Mouse (Mus musculus) limb, embryonic 12.5 days (tissue): ENCODE results near the gene Acacb. TPM values are rescaled to one million over a fixed set of nuclear protein-coding genes. Genes with fewer than 3 reads are reported as not detected.
A peak's percentile ranks its signal among the peaks of the same experiment; 100 is the strongest.

Experiments
- ATAC-seq: fragments of 200-750 bp; cut with Nextera tagmentation; 2 replicates; pipeline ENCODE4 v1.8.0; 2017; ENCODE audit warnings: low read depth, moderate TSS enrichment; ENCODE audit not compliant: insufficient number of reproducible peaks, insufficient read depth, low FRiP score, low TSS enrichment
- H3K27ac ChIP-seq: fragments of 300-500 bp; sonication (generic); 2 replicates; pipeline ENCODE4 v1.5.1; 2016; ENCODE audit warnings: mild to moderate bottlenecking, moderate library complexity
- H3K27me3 ChIP-seq: fragments of 300-500 bp; sonication (generic); 2 replicates; pipeline ENCODE4 v1.6.1; 2016; ENCODE audit warnings: mild to moderate bottlenecking, moderate library complexity
- H3K36me3 ChIP-seq: fragments of 300-500 bp; sonication (generic); 2 replicates; pipeline ENCODE4 v1.6.1; 2016; ENCODE audit warnings: mild to moderate bottlenecking, moderate library complexity
- H3K4me1 ChIP-seq: fragments of 300-500 bp; sonication (generic); replicated peaks from 2 replicates; pipeline ENCODE4 v1.6.1; 2016
- H3K4me2 ChIP-seq: fragments of 300-500 bp; sonication (generic); 2 replicates; pipeline ENCODE4 v1.6.1; 2016; ENCODE audit warnings: mild to moderate bottlenecking, moderate library complexity
- H3K4me3 ChIP-seq: fragments of 300-500 bp; sonication (generic); replicated peaks from 2 replicates; pipeline ENCODE4 v1.5.1; 2016; ENCODE audit warnings: mild to moderate bottlenecking
- H3K9ac ChIP-seq: fragments of 300-500 bp; sonication (generic); replicated peaks from 2 replicates; pipeline ENCODE4 v1.6.1; 2016; ENCODE audit warnings: mild to moderate bottlenecking, moderate library complexity
- H3K9me3 ChIP-seq: fragments of 300-500 bp; sonication (generic); 2 replicates; pipeline ENCODE4 v1.6.1; 2016; ENCODE audit warnings: mild to moderate bottlenecking, moderate library complexity
- WGBS: fragments of 180-500 bp; shearing (Covaris S2); methylation state at CpG from one replicate; pipeline ENCODE4 v1.1.7; 2016; 5-methylcytosine and 5-hydroxymethylcytosine counted together
- polyA plus RNA-seq: library from polyadenylated mRNA; unstranded; fragments of >200 nt; fragmentation: Nextera tagmentation; extraction: Ambion mirVana; gene quantifications from 2 replicates; pipeline ENCODE4 v1.2.1, GENCODE M21; 2016

Gene Acacb
- polyA plus RNA-seq, 1 experiment from 2014 or later = 4.7 TPM

- Histone ChIP-seq H3K4me2 (0 out of 2 replicates have a peak within 1 kb of the TSS, but pooled peaks have one; percentile 4), H3K9ac (no peak within 1 kb of the TSS), H3K36me3 (no peaks in the 10 kb centered on the region), H3K27me3 (peaks cover 17% of the 10 kb centered on the region), H3K9me3 (no peaks in the 10 kb centered on the region), H3K4me3 (no peak within 1 kb of the TSS), H3K4me1 (peaks cover 23% of the 10 kb centered on the region), H3K27ac (no peak within 1 kb of the TSS)
- WGBS = 34% methylated on average over 13 of the region's 13 CpGs
- ATAC-seq = no peak
Measured at GRCm38 (mm10) chr5:114288874-114289273, 142.5 kb downstream of the Acacb start, which contains the start of gene Myo1h. TSS of gene Myo1h (plus strand) at chr5:114289166.

GRCm38 (mm10) chr5:114290004-114290403 lies 143.7 kb downstream of the Acacb start:
- Histone ChIP-seq H3K27me3 (peaks cover 17% of the 10 kb centered on the region), H3K4me3 (no peak overlapping the region), H3K36me3 (no peaks in the 10 kb centered on the region), H3K4me2 (no peak overlapping the region), H3K9me3 (no peaks in the 10 kb centered on the region), H3K4me1 (peaks cover 18% of the 10 kb centered on the region), H3K9ac (no peak overlapping the region), H3K27ac (no peak overlapping the region)
- no peak for ATAC-seq
- 70% methylated on average over 3 of the region's 3 CpGs for WGBS

GRCm38 (mm10) chr5:114296693-114297631 lies 150.6 kb downstream of the Acacb start:
- Histone ChIP-seq H3K36me3 (no peaks in the 10 kb centered on the region), H3K27ac (0 out of 2 replicates have a peak overlapping the region, but pooled peaks have one; percentile 31), H3K9me3 (no peaks in the 10 kb centered on the region), H3K9ac (no peak overlapping the region), H3K4me3 (no peak overlapping the region), H3K4me2 (peak overlapping the region; percentile 32), H3K4me1 (peaks cover 30% of the 10 kb centered on the region), H3K27me3 (no peaks in the 10 kb centered on the region)
- WGBS = 12% methylated on average over 22 of the region's 22 CpGs
- ATAC-seq = no peak

GRCm38 (mm10) chr5:114298212-114298894 lies 152.0 kb downstream of the Acacb start:
- peaks cover 30% of the 10 kb centered on the region for H3K4me1 ChIP-seq
- H3K4me2 ChIP-seq = no peak overlapping the region
- no peaks in the 10 kb centered on the region for H3K9me3 ChIP-seq
- peak overlapping the region; percentile 41; the same call in 1 of the 2 replicates for H3K27ac ChIP-seq
- H3K36me3 ChIP-seq = no peaks in the 10 kb centered on the region
- no peak for ATAC-seq
- 50% methylated on average over 18 of the region's 18 CpGs for WGBS
- no peaks in the 10 kb centered on the region; the same call in 1 of the 2 replicates for H3K27me3 ChIP-seq
- no peak overlapping the region for H3K4me3 ChIP-seq
- no peak overlapping the region for H3K9ac ChIP-seq

- H3K4me2 ChIP-seq = no peak overlapping the region
- H3K4me3 ChIP-seq = no peak overlapping the region
- WGBS = 67% methylated on average over 22 of the region's 22 CpGs
- peaks cover 30% of the 10 kb centered on the region for H3K4me1 ChIP-seq
- H3K9me3 ChIP-seq = no peaks in the 10 kb centered on the region
- ATAC-seq = no peak
- H3K27me3 ChIP-seq = peaks cover 1% of the 10 kb centered on the region; the same call in 1 of the 2 replicates
- no peaks in the 10 kb centered on the region for H3K36me3 ChIP-seq
- no peak overlapping the region for H3K9ac ChIP-seq
- H3K27ac ChIP-seq = no peak overlapping the region
Measured at GRCm38 (mm10) chr5:114299156-114299855, 153.0 kb downstream of the Acacb start.

- Histone ChIP-seq H3K4me1 (peaks cover 30% of the 10 kb centered on the region), H3K27ac (no peak overlapping the region), H3K36me3 (no peaks in the 10 kb centered on the region), H3K9ac (no peak overlapping the region), H3K4me2 (no peak overlapping the region), H3K9me3 (no peaks in the 10 kb centered on the region), H3K4me3 (no peak overlapping the region), H3K27me3 (peaks cover 2% of the 10 kb centered on the region; the same call in 1 of the 2 replicates)
- ATAC-seq = no peak
- 87% methylated on average over 24 of the region's 24 CpGs for WGBS
Measured at GRCm38 (mm10) chr5:114299883-114300610, 153.7 kb downstream of the Acacb start.

Other genes starting within 250 kb of the Acacb start
- gene Coro1c, start 237.8 kb upstream of the Acacb start, polyA plus RNA-seq = 91.1 and 99.4 TPM in 2 replicates
- gene Ssh1, start 152.6 kb upstream of the Acacb start, polyA plus RNA-seq = 16.6 and 17.3 TPM in 2 replicates
- gene Dao, start 142.8 kb upstream of the Acacb start, polyA plus RNA-seq = not detected in 2 replicates
- 14.0 and 15.5 TPM in 2 replicates for gene Usp30, start 81.1 kb upstream of the Acacb start, polyA plus RNA-seq
- gene Svop, start 55.0 kb upstream of the Acacb start, polyA plus RNA-seq = 0.08 TPM in 1 of 2 replicates, not detected in the other
- gene Alkbh2, start 18.3 kb upstream of the Acacb start, polyA plus RNA-seq = 13.8 and 16.1 TPM in 2 replicates
- 61.7 and 63.0 TPM in 2 replicates for gene Ung, start 16.1 kb upstream of the Acacb start, polyA plus RNA-seq
- gene Foxn4, start 127.3 kb downstream of the Acacb start, polyA plus RNA-seq = not detected in 2 replicates
- 0.93 and 0.99 TPM in 2 replicates for gene Myo1h, start 142.6 kb downstream of the Acacb start, polyA plus RNA-seq
- gene Kctd10, start 234.0 kb downstream of the Acacb start, polyA plus RNA-seq = 84.0 and 86.7 TPM in 2 replicates
- 49.2 and 55.0 TPM in 2 replicates for gene Ube3b, start 234.1 kb downstream of the Acacb start, polyA plus RNA-seq